Mouse (Mus musculus) megakaryocyte, embryonic 14.5 days (primary cell): ENCODE measurements around the gene Oaz1.

Source experiments
- FLI1 ChIP-seq: IDR thresholded peaks from 2 replicates; pipeline ENCODE4 v1.6.1; 2012; ENCODE audit warnings: low read length, inconsistent platforms, mixed read lengths
- GATA1 ChIP-seq: IDR thresholded peaks from 3 replicates; pipeline ENCODE4 v1.6.1; 2012; ENCODE audit warnings: mixed read lengths, low read length, inconsistent platforms, borderline replicate concordance

GRCm38 (mm10) chr10:80823847-80824643 is 2.4 kb upstream of the Oaz1 start:
- TF ChIP-seq GATA1 = no peak
- no peak for TF ChIP-seq FLI1
